9 mouse cellular contexts compared by ENCODE assay signal in the genomic region with DNA sequence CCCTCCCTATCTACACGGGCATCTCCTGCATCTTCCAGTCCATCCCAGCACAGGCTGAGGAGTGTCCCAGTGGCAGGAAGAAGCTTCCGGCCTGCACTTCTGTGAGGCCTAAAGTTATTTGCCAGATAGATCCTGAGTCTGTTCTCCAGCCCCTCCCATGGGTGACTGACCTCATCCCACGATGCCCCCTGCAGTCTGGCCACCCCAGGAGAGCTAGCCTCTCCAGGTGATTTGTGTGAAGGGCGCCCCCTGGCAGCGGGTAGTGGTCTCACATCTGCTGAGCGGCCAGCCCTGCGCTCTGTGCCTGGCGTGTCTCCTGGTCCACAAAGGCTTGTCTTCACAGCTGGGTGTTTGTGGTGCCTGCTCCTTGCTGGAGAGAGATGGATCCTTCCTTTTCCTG.
DNase-seq lines count a peak whose midpoint lies in the region; ATAC-seq lines count a peak whose summit lies in the region.
"Had no signal": no experiment of that assay in that cellular context is flagged by ENCODE, and none has a peak within 500 bp of the region (broad histone marks: within the 10 kb centered on the region; RNA-seq: fewer than 3 reads in every experiment).

No protein-coding gene starts in this region.

- H3K9me3 ChIP-seq in heart, embryonic 12.5 days (replicated peaks) = no peaks in the 10 kb centered on the region
- H3K9me3 ChIP-seq: G1E had no signal

- no peak overlapping the region for H3K9ac ChIP-seq in heart, embryonic 12.5 days

- WGBS in heart, embryonic 12.5 days = 44% methylated on average over 8 of the region's 8 CpGs

- H3K4me2 ChIP-seq in heart, embryonic 12.5 days = peak overlapping the region; percentile 23; the same call in 1 of the 2 replicates

- 0 out of 2 replicates have a peak, but pooled peaks have one; percentile 3 for ATAC-seq in heart, embryonic 12.5 days (ENCODE audit: insufficient number of reproducible peaks, low FRiP score)
- peak; percentile 29; the same call in 1 of the 2 replicates for ATAC-seq in megakaryocyte-erythroid progenitor cell, adult 5-6 weeks (replicated peaks; ENCODE audit: low FRiP score, low TSS enrichment, poor library complexity, severe bottlenecking)
- no peak for ATAC-seq in inflammation-experienced regulatory T-cells, adult 6 months

- H3K4me1 ChIP-seq in heart, embryonic 12.5 days (replicated peaks) = peaks cover 96% of the 10 kb centered on the region

- peak; percentile 64 for DNase-seq in embryo, embryonic 10 days (ENCODE audit: low spot score)
- DNase-seq in embryo, embryonic 9.5 days (ENCODE audit: extremely low spot score) = no peak
- DNase-seq in adrenal gland, postnatal 36 days = peak; percentile 64 to 72
- DNase-seq in kidney, postnatal 14 days = peak; percentile 66
- DNase-seq in thymus, postnatal 14 days = peak; percentile 85

- H3K27ac ChIP-seq in heart, embryonic 12.5 days (ENCODE audit: poor library complexity, severe bottlenecking) = peak overlapping the region; percentile 79

- H3K36me3 ChIP-seq in heart, embryonic 12.5 days = no peaks in the 10 kb centered on the region

- no peaks in the 10 kb centered on the region for H3K27me3 ChIP-seq in heart, embryonic 12.5 days (replicated peaks)

- H3K4me3 ChIP-seq in heart, embryonic 12.5 days = no peak overlapping the region
